Mouse (Mus musculus) lung, postnatal 36 days (tissue): ENCODE measurements around the gene Glud1.

ENCODE experiments used
- DNase-seq: peaks from one replicate; pipeline ENCODE4 v3.0.0; 2022; ENCODE audit warnings: mixed read lengths

Glud1 gene

GRCm38 (mm10) chr14:34382921-34383704, 72.6 kb downstream of the Glud1 start:
- DNase-seq, result no peak

GRCm38 (mm10) chr14:34393295-34393694, 82.8 kb downstream of the Glud1 start:
- no peak for DNase-seq
